Mouse (Mus musculus): Measurements from ENCODE around the gene Gm5485.

Gm5485 gene

GRCm38 (mm10) chr16:48372461-48372860, 39.8 kb downstream of the Gm5485 start:
- peak; percentile 4 for DNase-seq (ENCODE audit: low read depth, low spot score)

GRCm38 (mm10) chr16:48368096-48368495, 44.1 kb downstream of the Gm5485 start:
- no peak for DNase-seq (ENCODE audit: low read depth, low spot score)

GRCm38 (mm10) chr16:48366801-48367200, 45.4 kb downstream of the Gm5485 start:
- no peak for DNase-seq (ENCODE audit: low read depth, low spot score)

GRCm38 (mm10) chr16:48360887-48361286, 51.3 kb downstream of the Gm5485 start:
- no peak for DNase-seq (ENCODE audit: low read depth, low spot score)

- DNase-seq (ENCODE audit: low read depth, low spot score): no peak
Measured at GRCm38 (mm10) chr16:48356417-48356816, 55.8 kb downstream of the Gm5485 start.

- no peak for DNase-seq (ENCODE audit: low read depth, low spot score)
Measured at GRCm38 (mm10) chr16:48355716-48356115, 56.5 kb downstream of the Gm5485 start.
